11 mouse cellular contexts compared by ENCODE assay signal in genomic region chr5:66080529-66081220, GRCm38 (mm10).
DNase-seq lines count a peak whose midpoint lies in the region; ATAC-seq and TF ChIP-seq lines count a peak whose summit lies in the region.
"Had no signal": no experiment of that assay in that cellular context is flagged by ENCODE, and none has a peak within 500 bp of the region (broad histone marks: within the 10 kb centered on the region; RNA-seq: fewer than 3 reads in every experiment).

No protein-coding gene starts in this region.

- no peaks in the 10 kb centered on the region for H3K9me3 ChIP-seq in intestine, embryonic 14.5 days (ENCODE audit: control insufficient read depth, low read length)
- H3K9me3 ChIP-seq: heart, embryonic 10.5 days; limb, embryonic 15.5 days had no signal

- H3K4me3 ChIP-seq in intestine, embryonic 14.5 days (ENCODE audit: low read depth, low read length): peak overlapping the region; percentile 30
- peak overlapping the region; percentile 57 for H3K4me3 ChIP-seq in kidney, adult 2 months (ENCODE audit: insufficient read depth, low read depth, low read length)
- H3K4me3 ChIP-seq in liver, adult 2 months (ENCODE audit: insufficient read depth, low read depth, low read length): peak overlapping the region; percentile 57
- H3K4me3 ChIP-seq in thymus, adult 2 months (ENCODE audit: control insufficient read depth, insufficient read depth, low read length): no peak overlapping the region
- H3K4me3 ChIP-seq: heart, embryonic 10.5 days; limb, embryonic 15.5 days had no signal

- peaks cover 10% of the 10 kb centered on the region; the same call in 1 of the 2 replicates for H3K79me2 ChIP-seq in liver, adult 2 months (ENCODE audit: control insufficient read depth, insufficient read depth, low read length)

- TF ChIP-seq CTCF in kidney, adult 2 months (conservative IDR thresholded peaks at IDR 0.05; ENCODE audit: insufficient read depth, insufficient read length, low read depth, low read length): no peak
- no peak for TF ChIP-seq CTCF in liver, adult 2 months (IDR thresholded peaks at IDR 0.05; ENCODE audit: low read depth, low read length)
- TF ChIP-seq CTCF in thymus, adult 2 months (IDR thresholded peaks at IDR 0.05; ENCODE audit: borderline replicate concordance, control insufficient read depth, extremely low read depth, insufficient read depth, low read length, poor library complexity): no peak

- TF ChIP-seq POLR2A in kidney, adult 2 months (IDR thresholded peaks at IDR 0.05; ENCODE audit: low read depth, low read length): peak; percentile 92
- TF ChIP-seq POLR2A in liver, adult 2 months (IDR thresholded peaks at IDR 0.05; ENCODE audit: extremely low read depth, insufficient read depth, low read length): peak; percentile 86
- no peak for TF ChIP-seq POLR2A in thymus, adult 2 months (IDR thresholded peaks at IDR 0.05; ENCODE audit: control insufficient read depth, extremely low read depth, insufficient read depth, low read length, poor library complexity)

- peak overlapping the region; percentile 83 for H3K27ac ChIP-seq in intestine, embryonic 14.5 days (ENCODE audit: low read depth)
- peak overlapping the region; percentile 100 for H3K27ac ChIP-seq in kidney, adult 2 months (ENCODE audit: insufficient read depth, low read depth, low read length)
- H3K27ac ChIP-seq in liver, adult 2 months (replicated peaks; ENCODE audit: insufficient read depth, low read depth, low read length): peak overlapping the region; percentile 88
- H3K27ac ChIP-seq in thymus, adult 2 months (ENCODE audit: control insufficient read depth, insufficient read depth, low read length): no peak overlapping the region
- H3K27ac ChIP-seq: heart, embryonic 10.5 days; hindbrain, embryonic 14.5 days had no signal

- no peaks in the 10 kb centered on the region for H3K36me3 ChIP-seq in intestine, embryonic 14.5 days (ENCODE audit: control insufficient read depth, insufficient read depth, low read length)
- no peaks in the 10 kb centered on the region; the same call in 1 of the 2 replicates for H3K36me3 ChIP-seq in kidney, adult 2 months (ENCODE audit: control insufficient read depth, insufficient read depth, low read length)
- no peaks in the 10 kb centered on the region; the same call in 1 of the 2 replicates for H3K36me3 ChIP-seq in liver, adult 2 months (ENCODE audit: control insufficient read depth, insufficient read depth, low read length)
- H3K36me3 ChIP-seq in thymus, adult 2 months (ENCODE audit: control insufficient read depth, insufficient read depth, low read length): no peaks in the 10 kb centered on the region
- H3K36me3 ChIP-seq: heart, embryonic 10.5 days; limb, embryonic 15.5 days had no signal

- WGBS in intestine, embryonic 14.5 days: 72% methylated on average over 17 of the region's 17 CpGs
- WGBS in kidney, adult 2 months: 34% methylated on average over 17 of the region's 17 CpGs
- WGBS in liver, adult 2 months: 21% methylated on average over 17 of the region's 17 CpGs
- WGBS in thymus, adult 2 months: 96% methylated on average over 17 of the region's 17 CpGs

- peak; percentile 70 for DNase-seq in intestine, embryonic 14.5 days (ENCODE audit: low spot score)
- DNase-seq in kidney, adult 2 months: peak; percentile 95
- peak; percentile 94 for DNase-seq in liver, adult 2 months (ENCODE audit: extremely low read depth, low read depth, low spot score)
- DNase-seq in lung, postnatal 10 days: peak; percentile 43
- DNase-seq in adrenal gland, adult 18-20 months (ENCODE audit: low spot score in 2 of 2): no peak
- DNase-seq in thymus, adult 18-20 months: no peak
- DNase-seq in thymus, adult 2 months: no peak

- H3K27me3 ChIP-seq in intestine, embryonic 14.5 days (replicated peaks; ENCODE audit: control insufficient read depth, insufficient read depth, low read length): no peaks in the 10 kb centered on the region
- no peaks in the 10 kb centered on the region for H3K27me3 ChIP-seq in kidney, adult 2 months (replicated peaks; ENCODE audit: control insufficient read depth, insufficient read depth, low read length)
- no peaks in the 10 kb centered on the region for H3K27me3 ChIP-seq in liver, adult 2 months (ENCODE audit: control insufficient read depth, insufficient read depth, low read length)
- H3K27me3 ChIP-seq in thymus, adult 2 months (ENCODE audit: control insufficient read depth, insufficient read depth, low read length): no peaks in the 10 kb centered on the region
- H3K27me3 ChIP-seq: limb, embryonic 15.5 days had no signal

- H3K4me2 ChIP-seq in intestine, embryonic 14.5 days (ENCODE audit: low read length): peak overlapping the region; percentile 38
- H3K4me2 ChIP-seq: hindbrain, embryonic 14.5 days; limb, embryonic 15.5 days had no signal

- H3K4me1 ChIP-seq in intestine, embryonic 14.5 days (replicated peaks; ENCODE audit: control insufficient read depth, insufficient read depth, low read length): no peaks in the 10 kb centered on the region
- H3K4me1 ChIP-seq in kidney, adult 2 months (ENCODE audit: control insufficient read depth, insufficient read depth, low read length): peaks cover 26% of the 10 kb centered on the region
- peaks cover 37% of the 10 kb centered on the region for H3K4me1 ChIP-seq in liver, adult 2 months (ENCODE audit: control insufficient read depth, insufficient read depth, low read length)
- H3K4me1 ChIP-seq in thymus, adult 2 months (replicated peaks; ENCODE audit: control insufficient read depth, insufficient read depth, low read length): peaks cover 21% of the 10 kb centered on the region

- H3K9ac ChIP-seq in intestine, embryonic 14.5 days (ENCODE audit: low read length): peak overlapping the region; percentile 34; the same call in 1 of the 2 replicates
- peak overlapping the region; percentile 76 for H3K9ac ChIP-seq in liver, adult 2 months (ENCODE audit: low read depth, low read length)
- H3K9ac ChIP-seq: hindbrain, embryonic 14.5 days; limb, embryonic 15.5 days had no signal

- peak; percentile 44; the same call in 1 of the 2 replicates for ATAC-seq in intestine, embryonic 14.5 days (replicated peaks; ENCODE audit: low FRiP score, low TSS enrichment, low read depth)
- no peak for ATAC-seq in megakaryocyte, adult 5-6 weeks (ENCODE audit: poor library complexity, severe bottlenecking)

Comparison
In these comparisons a context has a peak if more than half of its experiments do, and no peak if none do; other contexts are left out.
1. DNase-seq: peak in intestine, embryonic 14.5 days (single experiment), kidney, adult 2 months (single experiment), liver, adult 2 months (single experiment) and lung, postnatal 10 days (single experiment); none in adrenal gland, adult 18-20 months (0 of 2), thymus, adult 18-20 months (0 of 2) and thymus, adult 2 months (single experiment).